ENCODE assay signal across 17 mouse cellular contexts in the genomic region with DNA sequence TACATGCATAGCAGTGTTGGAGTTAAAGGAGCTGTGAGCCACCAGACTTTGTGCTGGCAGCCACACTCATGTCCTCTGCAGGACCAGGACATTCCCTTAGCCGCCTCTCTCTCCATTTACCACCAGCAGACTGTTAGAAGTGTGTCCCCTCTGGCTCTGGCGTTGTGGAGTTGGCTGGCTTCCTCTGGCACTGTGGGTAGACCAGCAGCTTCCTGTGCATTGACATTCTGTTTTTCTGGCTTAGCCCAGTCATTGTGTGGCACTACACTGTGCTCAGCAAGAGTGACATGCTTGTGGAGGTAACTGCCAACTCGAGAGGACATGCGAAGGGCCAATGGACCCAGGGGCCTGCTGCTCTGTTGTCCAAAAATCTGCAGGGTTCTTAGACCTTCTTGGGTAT. TPM values are rescaled to one million over a fixed set of nuclear protein-coding genes. Genes with fewer than 3 reads are reported as not detected.
DNase-seq lines count a peak whose midpoint lies in the region; TF ChIP-seq lines count a peak whose summit lies in the region.
"Had no signal": no experiment of that assay in that cellular context is flagged by ENCODE, and none has a peak within 500 bp of the region (broad histone marks: within the 10 kb centered on the region; RNA-seq: fewer than 3 reads in every experiment).

No protein-coding gene starts in this region.

- H3K27me3 ChIP-seq in heart, embryonic 10.5 days (ENCODE audit: insufficient read depth, poor library complexity, severe bottlenecking), result no peaks in the 10 kb centered on the region
- H3K27me3 ChIP-seq: CH12.LX; embryonic facial prominence, embryonic 12.5 days; heart, embryonic 12.5 days; limb, embryonic 12.5 days; lung, embryonic 15.5 days; midbrain, embryonic 13.5 days had no signal

- no peak for TF ChIP-seq CTCF in gastrocnemius, adult 2 months (IDR thresholded peaks at IDR 0.05)

- 90% methylated on average over 4 of the region's 4 CpGs for WGBS in heart, embryonic 10.5 days

- peaks cover 6% of the 10 kb centered on the region; the same call in 1 of the 2 replicates for H3K4me1 ChIP-seq in heart, embryonic 10.5 days
- H3K4me1 ChIP-seq: embryonic facial prominence, embryonic 12.5 days; limb, embryonic 12.5 days; lung, embryonic 15.5 days; midbrain, embryonic 13.5 days had no signal

- no peak overlapping the region for H3K27ac ChIP-seq in gastrocnemius, adult 2 months
- no peak overlapping the region for H3K27ac ChIP-seq in heart, embryonic 10.5 days
- H3K27ac ChIP-seq: embryonic facial prominence, embryonic 12.5 days; limb, embryonic 12.5 days; lung, embryonic 15.5 days; midbrain, embryonic 13.5 days; stomach, postnatal 0 days had no signal

- H3K9me3 ChIP-seq in heart, embryonic 10.5 days, result no peaks in the 10 kb centered on the region
- H3K9me3 ChIP-seq: embryonic facial prominence, embryonic 12.5 days; heart, embryonic 12.5 days; limb, embryonic 12.5 days; lung, embryonic 15.5 days; midbrain, embryonic 13.5 days had no signal

- DNase-seq in gastrocnemius, adult 2 months, result peak; percentile 8
- no peak for DNase-seq in gastrocnemius, postnatal 36 days
- peak; percentile 84 for DNase-seq in 416B (ENCODE audit: low read depth)
- DNase-seq in brain, adult 2 months (ENCODE audit: low read depth, low spot score), result peak; percentile 96
- peak; percentile 90 to 91 for DNase-seq in cerebellum, postnatal 25 days
- DNase-seq in testis, postnatal 14 days (ENCODE audit: low spot score), result no peak
- no peak for DNase-seq in heart, embryonic 10.5 days (ENCODE audit: low spot score)
- no peak for DNase-seq in adrenal gland, postnatal 10 days
- DNase-seq: kidney, postnatal 4 days; right cerebral cortex, postnatal 25 days had no signal

- intact Hi-C loops in gastrocnemius, adult 2 months (cut with DNase I), result no loop called here
- intact Hi-C loops in gastrocnemius, postnatal 36 days (cut with DNase I), result no loop called here

- peaks cover 71% of the 10 kb centered on the region for H3K36me3 ChIP-seq in heart, embryonic 10.5 days

- no peak overlapping the region for H3K4me3 ChIP-seq in gastrocnemius, adult 2 months
- H3K4me3 ChIP-seq in heart, embryonic 10.5 days, result no peak overlapping the region
- H3K4me3 ChIP-seq: embryonic facial prominence, embryonic 12.5 days; heart, embryonic 12.5 days; limb, embryonic 12.5 days; lung, embryonic 15.5 days; midbrain, embryonic 13.5 days had no signal

RNA-seq across cellular contexts. Expression of a gene that starts 47.4 kb away (rescaled TPM):
- total RNA-seq in gastrocnemius, adult 2 months (2021), result 10 to 100 TPM; 55.4 to 56.6 TPM
- 10 to 100 TPM; 36.7 to 47.1 TPM for total RNA-seq in gastrocnemius, postnatal 36 days (2021)
- 36.0 and 36.1 TPM in 2 replicates for polyA plus RNA-seq in heart, embryonic 10.5 days (2016; fragmentation: Nextera tagmentation; extraction: Ambion mirVana)
- 10 to 100 TPM; 49.6 to 56.3 TPM for total RNA-seq in adrenal gland, postnatal 10 days (2021)

Comparison
In these comparisons a context has a peak if more than half of its experiments do, and no peak if none do; other contexts are left out.
1. DNase-seq: peak in gastrocnemius, adult 2 months (single experiment), 416B (single experiment), brain, adult 2 months (single experiment) and cerebellum, postnatal 25 days (2 of 2); none in gastrocnemius, postnatal 36 days (0 of 2), testis, postnatal 14 days (single experiment), heart, embryonic 10.5 days (single experiment) and adrenal gland, postnatal 10 days (single experiment).